Mouse (Mus musculus): ENCODE results near the gene Armc8.
"Not testable (repeated sequence)": the region's sequence is repeated elsewhere in the genome, so short reads cannot be mapped to it uniquely, and the experiment has no call there.

Armc8 gene

DNA sequence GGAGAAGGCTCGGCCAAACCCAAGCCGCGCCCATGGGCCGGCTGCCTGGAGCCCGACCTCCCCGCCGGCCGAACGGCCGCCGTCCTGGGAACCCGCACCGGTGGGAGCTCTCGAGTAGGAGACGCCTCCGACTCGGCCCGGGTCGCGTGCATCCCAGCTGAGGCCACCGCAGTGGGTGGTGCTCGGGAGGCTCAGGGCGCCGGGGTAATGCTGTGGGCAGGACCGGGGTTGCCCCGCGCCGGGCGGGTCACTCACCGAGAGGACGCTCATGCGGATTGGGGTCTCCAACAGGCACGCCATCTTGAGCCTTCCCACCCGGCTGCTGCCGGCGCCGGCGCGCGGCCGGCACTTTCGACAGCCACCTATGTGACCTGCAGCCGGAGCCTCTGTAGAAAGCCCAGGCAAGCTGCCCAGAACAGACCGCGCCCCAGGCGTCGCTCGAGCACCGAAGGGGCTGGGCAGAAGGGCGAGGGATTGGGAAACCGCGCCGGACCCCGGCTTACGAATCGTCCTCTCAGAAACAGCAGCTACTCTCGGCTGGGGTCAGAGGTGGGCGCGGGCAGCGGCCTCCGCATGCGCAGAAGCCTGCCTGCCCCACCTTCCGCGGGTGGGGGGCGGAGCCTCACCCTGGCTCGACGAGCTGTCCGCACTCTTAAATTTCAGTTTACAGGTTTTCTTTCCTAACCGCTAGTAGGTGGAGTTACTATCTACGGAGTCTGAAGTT, at the start of gene Armc8:
Armc8 (minus strand) TSS at position 553 of the 724 bp plus-strand sequence.
- peak; percentile 92 for DNase-seq (ENCODE audit: low spot score in 2 of 2)

GRCm38 (mm10) chr9:99612202-99612601, 43.5 kb upstream of the Armc8 start, which contains the start of gene A4gnt:
Gene A4gnt, plus strand, starts transcription at chr9:99612502.
- no peak for DNase-seq (ENCODE audit: low spot score in 2 of 2)

DNA sequence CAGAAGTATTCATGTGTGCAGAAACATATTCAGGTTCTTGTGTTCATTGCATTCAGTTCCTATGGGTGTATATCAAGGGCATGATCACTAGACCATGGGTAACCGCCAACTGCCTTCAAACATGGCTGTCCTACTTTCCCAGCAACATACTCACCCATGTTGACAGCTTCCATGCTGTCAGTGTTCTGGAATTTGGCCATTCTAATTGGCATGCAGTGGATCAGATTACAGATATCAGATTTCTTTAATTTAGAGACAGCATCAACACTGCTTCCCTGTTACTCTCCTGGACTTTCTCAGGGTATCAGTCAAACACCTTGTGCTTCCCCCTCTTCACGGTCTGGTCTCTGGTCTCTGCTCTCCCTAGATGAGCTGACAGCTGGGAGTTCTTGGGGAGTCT, 34.9 kb upstream of the Armc8 start:
- no peak for DNase-seq (ENCODE audit: low spot score in 2 of 2)

- DNase-seq (ENCODE audit: low spot score in 2 of 2) = not testable (repeated sequence)
These were observed 30.4 kb upstream of the Armc8 start for GRCm38 (mm10) chr9:99599127-99599526.

- no peak for DNase-seq (ENCODE audit: low spot score in 2 of 2)
These were observed 22.4 kb upstream of the Armc8 start for GRCm38 (mm10) chr9:99591144-99591543.

GRCm38 (mm10) chr9:99587505-99588202, 19.0 kb upstream of the Armc8 start:
- peak in 1 of 2 experiments; percentile 45 for DNase-seq (ENCODE audit: low spot score in 2 of 2)

- peak in 1 of 2 experiments; percentile 44 for DNase-seq (ENCODE audit: low spot score in 2 of 2)
These were observed 12.0 kb upstream of the Armc8 start for GRCm38 (mm10) chr9:99580655-99581054.

GRCm38 (mm10) chr9:99575677-99576480, 7.2 kb upstream of the Armc8 start, which contains the start of gene Dbr1:
Gene Dbr1, plus strand, starts transcription at chr9:99575799.
- peak; percentile 87 to 94 for DNase-seq (ENCODE audit: low spot score in 2 of 2)

DNA sequence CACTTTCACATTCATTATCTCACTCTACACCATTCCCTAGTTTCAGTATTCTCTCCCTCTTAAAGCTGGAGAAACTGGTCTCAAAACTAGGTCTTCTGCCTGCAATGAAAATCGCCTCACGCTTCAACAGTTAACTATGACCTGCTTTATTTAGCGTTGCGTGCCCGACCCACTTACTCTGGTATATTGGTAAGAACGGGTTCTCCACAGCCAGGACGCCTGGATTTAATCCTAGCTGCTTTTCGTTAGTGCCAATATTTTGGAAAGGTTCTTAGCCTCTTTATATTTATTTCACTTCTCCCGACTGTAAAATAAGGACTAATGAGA, 335 bp upstream of the Armc8 start:
- no peak for DNase-seq (ENCODE audit: low spot score in 2 of 2)

DNA sequence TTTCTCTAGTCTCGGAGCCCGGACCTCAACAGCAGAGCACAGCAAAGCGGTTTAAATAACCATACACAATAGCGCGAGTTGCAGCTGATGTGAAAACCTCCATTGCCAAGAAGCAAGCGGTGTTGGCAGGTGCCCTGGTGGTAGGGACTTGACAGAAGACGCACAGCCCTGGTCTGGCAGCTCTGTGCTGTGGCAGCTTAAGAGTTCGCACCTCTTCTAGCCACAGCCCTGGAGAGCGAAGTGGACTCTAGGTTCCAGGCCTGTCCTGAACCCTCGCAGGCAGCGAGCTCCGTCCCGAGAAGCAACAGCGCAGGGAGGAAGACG, 714 bp downstream of the Armc8 start:
- DNase-seq (ENCODE audit: low spot score in 2 of 2) = peak in 1 of 2 experiments; percentile 19

GRCm38 (mm10) chr9:99563714-99564113, 5.0 kb downstream of the Armc8 start:
- no peak for DNase-seq (ENCODE audit: low spot score in 2 of 2)

DNA sequence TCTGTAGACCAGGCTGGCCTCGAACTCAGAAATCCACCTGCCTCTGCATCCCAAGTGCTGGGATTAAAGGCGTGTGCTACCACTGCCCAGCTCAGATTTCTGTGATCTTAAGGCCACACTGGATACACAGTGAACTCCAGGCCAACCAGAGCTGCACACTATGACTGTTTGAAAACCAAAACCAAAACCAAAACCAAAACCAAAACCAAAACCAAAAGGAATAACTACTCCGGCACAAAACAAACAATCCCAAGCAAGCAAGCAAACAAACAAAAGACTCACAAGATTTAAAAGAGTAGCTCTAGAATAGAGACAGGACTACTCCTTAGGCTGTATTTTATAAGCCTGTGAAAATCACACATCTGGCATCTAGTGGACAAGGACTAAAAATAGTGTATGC, 8.3 kb downstream of the Armc8 start:
- DNase-seq (ENCODE audit: low spot score in 2 of 2) = no peak

DNA sequence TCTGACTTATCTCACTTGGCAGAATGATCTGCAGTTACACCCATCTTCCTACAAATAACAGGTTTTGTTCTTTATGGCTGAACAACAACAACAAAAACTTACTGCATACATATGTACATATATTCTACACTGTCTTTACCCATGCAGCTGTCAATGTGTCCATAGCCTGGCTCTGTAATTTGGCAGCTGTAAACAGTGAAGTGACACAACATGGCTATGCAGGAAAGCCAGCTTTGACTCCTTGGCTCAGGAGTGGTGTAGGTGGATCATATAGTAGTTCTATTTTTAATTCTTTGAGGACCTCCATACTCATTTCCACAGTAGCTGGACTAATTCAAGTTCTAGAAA, 9.2 kb downstream of the Armc8 start:
- DNase-seq (ENCODE audit: low spot score in 2 of 2) = no peak

- DNase-seq (ENCODE audit: low spot score in 2 of 2) = no peak
These were observed 9.7 kb downstream of the Armc8 start for GRCm38 (mm10) chr9:99558824-99559556.

GRCm38 (mm10) chr9:99557580-99558300, 11.0 kb downstream of the Armc8 start:
- DNase-seq (ENCODE audit: low spot score in 2 of 2) = no peak

- no peak for DNase-seq (ENCODE audit: low spot score in 2 of 2)
These were observed 13.4 kb downstream of the Armc8 start for GRCm38 (mm10) chr9:99555253-99555652.

DNA sequence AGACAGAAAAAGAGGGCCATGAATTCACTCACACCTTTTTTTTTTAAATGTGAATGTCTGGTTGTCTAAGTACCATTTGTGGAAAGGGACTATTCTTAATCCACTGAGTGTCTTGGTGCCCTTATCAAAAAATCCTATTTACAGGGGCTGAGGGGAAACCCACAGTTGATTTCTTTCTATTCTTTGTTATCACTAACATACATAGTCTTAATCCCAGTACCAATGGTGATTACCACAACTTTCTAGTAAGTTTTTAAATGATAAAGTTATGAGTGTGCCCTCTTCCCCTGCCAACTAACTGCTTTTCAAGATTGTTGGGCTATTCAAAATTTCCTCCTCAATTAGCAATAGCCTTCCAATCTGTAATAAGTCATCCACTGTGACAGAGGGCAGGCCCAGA, 14.6 kb downstream of the Armc8 start:
- no peak for DNase-seq (ENCODE audit: low spot score in 2 of 2)

DNA sequence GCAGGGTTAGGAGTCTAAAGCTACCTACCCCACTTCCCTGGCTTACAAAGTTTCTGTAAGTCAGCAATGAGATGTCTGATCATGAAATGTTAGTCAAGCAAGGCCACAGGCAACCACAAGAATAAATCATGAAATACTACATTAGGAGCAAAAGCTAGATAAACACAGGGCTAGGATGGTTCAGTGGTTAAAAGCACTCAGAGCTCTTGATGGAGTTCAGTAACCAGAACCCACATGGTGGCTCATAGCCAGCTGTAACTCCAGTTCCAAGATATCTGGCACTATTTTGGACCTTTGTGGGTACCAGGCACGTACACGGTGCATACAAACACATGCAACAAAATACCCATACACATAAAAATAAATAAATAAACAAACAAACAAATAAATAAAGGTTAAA, 15.7 kb downstream of the Armc8 start:
- no peak for DNase-seq (ENCODE audit: low spot score in 2 of 2)

- DNase-seq (ENCODE audit: low spot score in 2 of 2) = no peak
These were observed 16.6 kb downstream of the Armc8 start for GRCm38 (mm10) chr9:99552068-99552467.

DNA sequence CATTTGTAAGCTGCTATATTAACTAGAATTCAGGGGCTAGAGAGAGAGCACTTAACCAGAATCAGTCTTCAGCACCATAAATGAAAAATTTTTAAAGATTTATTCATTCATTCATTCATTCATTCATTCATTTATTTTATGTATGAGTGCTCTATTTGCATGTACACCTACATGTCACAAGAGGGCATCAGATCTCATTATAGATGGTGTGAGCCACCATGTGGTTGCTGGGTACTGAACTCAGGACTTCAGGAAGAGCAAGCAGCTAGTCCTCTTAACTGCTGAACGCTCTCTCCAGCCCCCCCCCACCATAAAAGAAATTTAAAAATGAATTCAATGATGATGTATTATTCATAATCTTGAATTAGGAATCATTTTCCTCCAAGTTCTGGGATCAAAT, 22.4 kb downstream of the Armc8 start:
- DNase-seq (ENCODE audit: low spot score in 2 of 2) = no peak

DNA sequence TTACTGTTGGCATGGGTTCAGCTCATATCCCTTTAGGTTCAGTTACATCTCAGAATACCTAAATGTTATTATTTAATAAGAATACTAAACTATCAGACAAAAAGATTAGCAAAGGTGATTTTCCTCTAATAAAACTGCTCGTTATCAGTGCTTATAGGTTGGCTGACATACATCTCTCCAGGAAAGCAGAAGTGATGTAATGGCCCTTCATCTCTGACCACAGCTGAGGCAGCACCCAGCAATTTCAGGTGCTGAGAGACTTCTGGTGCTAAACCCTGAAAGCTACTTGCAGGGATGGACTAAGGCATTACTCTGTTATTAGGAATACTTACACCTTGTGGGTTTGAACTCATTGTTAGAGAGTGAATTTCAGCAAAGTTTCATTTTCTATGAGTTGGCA, 36.8 kb downstream of the Armc8 start:
- no peak for DNase-seq (ENCODE audit: low spot score in 2 of 2)
